Mouse (Mus musculus) hindbrain, embryonic 15.5 days (tissue): ENCODE measurements at regions not wholly inside any gene's neighbourhood (a gene's known extent, or its start where the extent isn't known, plus 50 kb on each side); places are given as distances from the start of the nearest gene placed in this dataset.

Source experiments
- ATAC-seq: fragments of 200-750 bp; cut with Nextera tagmentation; 2 replicates; pipeline ENCODE4 v1.8.0; 2017; ENCODE audit warnings: low read depth, moderate number of reproducible peaks, moderate TSS enrichment; ENCODE audit not compliant: low FRiP score
- H3K27ac ChIP-seq: fragments of 300-500 bp; sonication (generic); replicated peaks from 2 replicates; pipeline ENCODE4 v1.5.1; 2015; ENCODE audit warnings: mild to moderate bottlenecking, inconsistent platforms
- H3K27me3 ChIP-seq: fragments of 300-500 bp; sonication (generic); 2 replicates; pipeline ENCODE4 v1.6.1; 2015; ENCODE audit warnings: control low read depth, inconsistent platforms
- H3K36me3 ChIP-seq: fragments of 300-500 bp; sonication (generic); 2 replicates; pipeline ENCODE4 v1.6.1; 2015; ENCODE audit warnings: control low read depth, inconsistent platforms
- H3K4me1 ChIP-seq: fragments of 300-500 bp; sonication (generic); replicated peaks from 2 replicates; pipeline ENCODE4 v1.6.1; 2015; ENCODE audit warnings: control low read depth, inconsistent platforms
- H3K4me2 ChIP-seq: fragments of 300-500 bp; sonication (generic); 2 replicates; pipeline ENCODE4 v1.6.1; 2015; ENCODE audit warnings: moderate library complexity, mild to moderate bottlenecking, inconsistent platforms
- H3K4me3 ChIP-seq: fragments of 300-500 bp; sonication (generic); 2 replicates; pipeline ENCODE4 v1.5.1; 2015; ENCODE audit warnings: mild to moderate bottlenecking, inconsistent platforms
- H3K9ac ChIP-seq: fragments of 300-500 bp; sonication (generic); 2 replicates; pipeline ENCODE4 v1.6.1; 2015; ENCODE audit warnings: inconsistent platforms
- H3K9me3 ChIP-seq: fragments of 300-500 bp; sonication (generic); 2 replicates; pipeline ENCODE4 v1.6.1; 2016; ENCODE audit warnings: control low read depth, inconsistent platforms
- WGBS: fragments of 180-500 bp; shearing (Covaris S2); methylation state at CpG from one replicate; pipeline ENCODE4 v1.1.7; 2015; 5-methylcytosine and 5-hydroxymethylcytosine counted together

DNA sequence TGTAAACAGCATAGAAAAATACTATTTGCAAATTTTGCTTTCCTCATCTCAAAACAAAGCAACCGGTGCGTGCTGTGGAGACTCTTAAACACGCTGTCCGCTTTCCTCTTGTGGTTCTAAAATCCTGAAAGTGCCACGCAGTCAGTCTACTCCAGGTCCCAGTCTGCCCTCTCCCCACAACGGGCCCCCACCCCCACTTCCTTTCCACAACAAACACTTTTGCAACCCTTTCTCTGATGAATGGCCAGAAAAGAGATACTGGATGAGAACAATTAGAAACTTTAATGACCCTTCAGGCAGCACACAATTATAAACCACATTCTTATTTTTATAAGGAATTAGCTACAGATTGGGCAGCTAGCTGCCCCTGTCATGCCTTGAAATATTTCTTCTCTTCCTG lies 111.1 kb upstream of the Ubash3b start:
- Histone ChIP-seq H3K27me3 (no peaks in the 10 kb centered on the region), H3K4me2 (peak overlapping the region; percentile 72), H3K27ac (peak overlapping the region; percentile 94), H3K9me3 (no peaks in the 10 kb centered on the region), H3K4me3 (no peak overlapping the region), H3K4me1 (peaks cover 23% of the 10 kb centered on the region), H3K36me3 (no peaks in the 10 kb centered on the region), H3K9ac (no peak overlapping the region)
- 10% methylated on average over 6 of the region's 6 CpGs for WGBS
- ATAC-seq, result no peak

DNA sequence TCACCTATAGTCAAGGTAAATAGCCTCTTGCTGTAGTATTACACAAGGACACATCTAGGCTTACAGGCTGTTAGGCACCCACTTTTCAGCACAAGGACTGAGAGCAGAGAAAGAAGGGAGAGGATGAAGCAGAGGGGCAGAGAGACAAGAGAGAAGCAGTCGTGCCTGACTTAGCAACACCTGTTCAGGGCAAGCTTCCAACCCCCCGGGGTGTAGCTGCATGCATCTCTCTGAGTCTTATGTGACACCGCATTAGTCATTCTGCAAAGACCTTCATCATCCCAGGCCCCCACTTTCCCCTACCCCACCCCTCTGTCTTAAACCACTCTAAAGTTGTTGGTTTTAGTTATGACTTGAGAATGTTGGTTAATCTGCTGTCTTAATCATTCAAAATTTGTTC lies 106.6 kb upstream of the Ubash3b start:
- H3K4me2 ChIP-seq, result no peak overlapping the region
- H3K9ac ChIP-seq, result no peak overlapping the region
- no peak overlapping the region for H3K4me3 ChIP-seq
- no peaks in the 10 kb centered on the region for H3K9me3 ChIP-seq
- H3K36me3 ChIP-seq, result no peaks in the 10 kb centered on the region
- 36% methylated on average over 3 of the region's 3 CpGs for WGBS
- no peak overlapping the region for H3K27ac ChIP-seq
- no peak for ATAC-seq
- peaks cover 16% of the 10 kb centered on the region for H3K4me1 ChIP-seq
- H3K27me3 ChIP-seq, result no peaks in the 10 kb centered on the region

DNA sequence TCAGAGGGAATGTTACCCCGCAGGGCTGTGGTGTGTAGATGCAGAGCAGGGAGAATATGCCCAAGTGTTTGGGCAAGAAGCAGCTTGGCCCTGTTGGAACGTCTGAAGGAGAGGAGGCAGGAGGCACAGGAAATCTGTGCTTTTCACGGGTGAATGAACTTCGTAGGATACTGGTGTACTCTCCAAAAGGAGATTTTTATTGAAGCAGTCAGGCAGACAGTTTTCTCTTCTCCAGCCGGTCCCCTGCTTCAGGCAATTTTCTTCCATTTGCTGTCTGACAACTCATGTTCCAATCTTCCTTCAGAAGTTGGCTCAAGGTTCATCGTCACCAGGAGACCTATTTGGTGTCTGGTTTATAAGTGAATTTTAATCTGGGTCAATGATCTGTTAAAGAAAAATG lies 103.0 kb upstream of the Ubash3b start:
- WGBS, result 33% methylated on average over 6 of the region's 6 CpGs
- Histone ChIP-seq H3K9ac (no peak overlapping the region), H3K36me3 (no peaks in the 10 kb centered on the region), H3K27me3 (no peaks in the 10 kb centered on the region), H3K27ac (peak overlapping the region; percentile 56), H3K4me2 (no peak overlapping the region), H3K4me1 (peaks cover 10% of the 10 kb centered on the region; the same call in 1 of the 2 replicates), H3K9me3 (no peaks in the 10 kb centered on the region), H3K4me3 (no peak overlapping the region)
- ATAC-seq, result peak; percentile 38; the same call in 1 of the 2 replicates

- Histone ChIP-seq H3K27me3 (no peaks in the 10 kb centered on the region), H3K9me3 (no peaks in the 10 kb centered on the region), H3K4me3 (no peak overlapping the region), H3K9ac (no peak overlapping the region), H3K4me2 (no peak overlapping the region), H3K4me1 (no peaks in the 10 kb centered on the region), H3K36me3 (no peaks in the 10 kb centered on the region), H3K27ac (no peak overlapping the region)
- WGBS, result 88% methylated on average over 1 of the region's 1 CpGs
- ATAC-seq, result no peak
Measured at GRCm38 (mm10) chr9:41257244-41257643, 95.7 kb upstream of the Ubash3b start.

- H3K9ac ChIP-seq, result no peak overlapping the region
- WGBS, result 87% methylated on average over 7 of the region's 7 CpGs
Measured at GRCm38 (mm10) chr9:41242372-41242771, 80.9 kb upstream of the Ubash3b start.

DNA sequence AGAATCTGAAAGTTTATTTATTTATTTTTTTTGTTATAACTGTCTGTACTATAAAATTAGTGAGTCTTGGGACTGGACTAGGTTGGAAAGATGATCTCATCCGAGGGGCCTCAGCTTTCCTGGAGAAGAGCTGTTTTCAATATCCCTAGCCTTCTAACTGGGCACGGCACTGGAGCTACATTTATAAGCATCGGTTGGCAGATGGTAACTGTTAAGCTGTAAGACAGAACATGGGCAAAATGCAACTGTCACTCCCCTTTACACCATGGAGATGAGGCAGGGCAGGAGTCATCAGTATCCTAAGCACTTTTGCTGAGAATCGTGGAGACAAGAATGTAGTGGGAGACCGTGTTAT lies 77.6 kb upstream of the Ubash3b start:
- Histone ChIP-seq H3K27ac (0 out of 2 replicates have a peak overlapping the region, but pooled peaks have one; percentile 37), H3K9me3 (no peaks in the 10 kb centered on the region), H3K27me3 (no peaks in the 10 kb centered on the region), H3K4me1 (0 out of 2 replicates have a peak, but pooled peaks cover 6% of the 10 kb centered on the region), H3K4me3 (no peak overlapping the region), H3K36me3 (no peaks in the 10 kb centered on the region), H3K4me2 (no peak overlapping the region), H3K9ac (no peak overlapping the region)
- ATAC-seq, result 0 out of 2 replicates have a peak, but pooled peaks have one; percentile 27
- 64% methylated on average over 5 of the region's 5 CpGs for WGBS

More at GRCm38 (mm10) chr9:41242372-41242771, 80.9 kb upstream of the Ubash3b start:
- H3K9me3 ChIP-seq, result no peaks in the 10 kb centered on the region
- H3K27me3 ChIP-seq, result no peaks in the 10 kb centered on the region
- no peaks in the 10 kb centered on the region for H3K36me3 ChIP-seq
- no peak overlapping the region for H3K4me3 ChIP-seq
- H3K27ac ChIP-seq, result no peak overlapping the region
- no peak for ATAC-seq
- H3K4me2 ChIP-seq, result no peak overlapping the region
- H3K4me1 ChIP-seq, result 0 out of 2 replicates have a peak, but pooled peaks cover 6% of the 10 kb centered on the region

DNA sequence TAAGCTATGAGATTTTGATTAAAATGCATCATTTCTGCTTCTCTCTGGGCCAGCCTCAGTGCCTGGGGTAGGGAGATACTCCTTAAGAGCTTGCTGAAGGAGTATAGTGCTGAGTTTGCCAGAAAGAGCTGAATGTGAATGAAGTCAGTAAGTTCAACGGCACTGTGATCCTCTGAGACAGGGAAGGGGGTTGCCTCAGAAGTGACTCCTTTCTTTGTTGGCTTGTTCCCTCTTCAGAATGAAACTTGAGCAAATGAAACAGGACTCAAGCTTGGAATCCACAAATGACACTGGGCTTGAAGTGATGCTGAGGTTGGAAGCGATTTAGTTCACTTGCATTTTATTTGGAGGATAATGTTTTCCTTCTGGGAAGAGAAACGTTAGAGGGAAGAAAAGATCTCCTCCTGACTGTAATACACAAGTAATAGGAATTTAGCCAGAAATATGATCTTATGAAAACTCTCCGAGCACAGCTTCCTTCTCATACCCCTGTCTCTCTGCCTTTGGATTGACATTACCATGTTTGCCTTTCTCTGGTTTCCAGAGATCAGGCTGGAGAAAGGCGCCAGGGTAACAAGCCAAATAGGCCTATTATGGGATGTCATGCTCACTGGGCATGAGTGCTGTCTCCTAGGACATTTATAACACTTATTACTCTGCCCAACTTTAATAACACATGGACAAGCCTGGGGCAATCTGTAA lies 77.0 kb upstream of the Ubash3b start:
- Histone ChIP-seq H3K9ac (no peak overlapping the region), H3K4me1 (0 out of 2 replicates have a peak, but pooled peaks cover 6% of the 10 kb centered on the region), H3K4me3 (no peak overlapping the region), H3K27me3 (no peaks in the 10 kb centered on the region), H3K36me3 (no peaks in the 10 kb centered on the region), H3K4me2 (no peak overlapping the region), H3K9me3 (no peaks in the 10 kb centered on the region), H3K27ac (peak overlapping the region; percentile 16)
- ATAC-seq, result 0 out of 2 replicates have a peak, but pooled peaks have one; percentile 8
- 58% methylated on average over 5 of the region's 5 CpGs for WGBS

DNA sequence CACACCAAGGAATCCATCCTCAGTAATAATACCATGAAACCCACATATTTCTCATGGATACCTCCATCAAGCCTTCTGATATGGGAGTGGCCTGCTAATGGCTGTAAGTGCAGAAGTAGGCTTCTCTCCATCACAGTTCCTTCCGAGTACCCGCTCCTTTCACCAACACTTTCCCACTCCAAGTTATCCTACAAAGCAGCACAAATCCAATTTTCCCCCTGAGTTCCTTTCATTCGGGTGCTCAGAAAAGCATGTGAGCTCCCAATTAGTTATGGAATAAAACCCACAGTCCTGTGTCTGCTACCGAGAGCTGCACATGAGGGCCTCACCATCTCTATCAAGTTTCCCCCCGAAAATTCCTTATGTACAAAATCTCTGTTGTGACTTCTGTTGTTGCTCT lies 75.8 kb upstream of the Ubash3b start:
- WGBS, result 56% methylated on average over 5 of the region's 5 CpGs
- no peak for ATAC-seq
- no peak overlapping the region for H3K27ac ChIP-seq
- H3K27me3 ChIP-seq, result no peaks in the 10 kb centered on the region
- no peak overlapping the region for H3K4me3 ChIP-seq
- H3K36me3 ChIP-seq, result no peaks in the 10 kb centered on the region
- H3K9me3 ChIP-seq, result no peaks in the 10 kb centered on the region
- 0 out of 2 replicates have a peak, but pooled peaks cover 6% of the 10 kb centered on the region for H3K4me1 ChIP-seq
- H3K4me2 ChIP-seq, result no peak overlapping the region
- no peak overlapping the region for H3K9ac ChIP-seq

- Histone ChIP-seq H3K9me3 (no peaks in the 10 kb centered on the region), H3K27me3 (no peaks in the 10 kb centered on the region), H3K9ac (peak overlapping the region; percentile 58), H3K27ac (peak overlapping the region; percentile 90), H3K4me2 (peak overlapping the region; percentile 61), H3K4me1 (peaks cover 26% of the 10 kb centered on the region), H3K4me3 (peak overlapping the region; percentile 35), H3K36me3 (no peaks in the 10 kb centered on the region)
- WGBS, result 5% methylated on average over 5 of the region's 5 CpGs
- ATAC-seq, result no peak; the same call in 1 of the 2 replicates
Measured at GRCm38 (mm10) chr9:41229225-41229582, 67.7 kb upstream of the Ubash3b start.

GRCm38 (mm10) chr9:41228425-41229224 lies 67.1 kb upstream of the Ubash3b start:
- 5% methylated on average over 29 of the region's 29 CpGs for WGBS
- peak; percentile 92 for ATAC-seq
- Histone ChIP-seq H3K4me3 (peak overlapping the region; percentile 35), H3K9ac (peak overlapping the region; percentile 58), H3K9me3 (no peaks in the 10 kb centered on the region), H3K27ac (peak overlapping the region; percentile 90), H3K4me1 (peaks cover 26% of the 10 kb centered on the region), H3K4me2 (peak overlapping the region; percentile 61), H3K36me3 (no peaks in the 10 kb centered on the region), H3K27me3 (no peaks in the 10 kb centered on the region)

DNA sequence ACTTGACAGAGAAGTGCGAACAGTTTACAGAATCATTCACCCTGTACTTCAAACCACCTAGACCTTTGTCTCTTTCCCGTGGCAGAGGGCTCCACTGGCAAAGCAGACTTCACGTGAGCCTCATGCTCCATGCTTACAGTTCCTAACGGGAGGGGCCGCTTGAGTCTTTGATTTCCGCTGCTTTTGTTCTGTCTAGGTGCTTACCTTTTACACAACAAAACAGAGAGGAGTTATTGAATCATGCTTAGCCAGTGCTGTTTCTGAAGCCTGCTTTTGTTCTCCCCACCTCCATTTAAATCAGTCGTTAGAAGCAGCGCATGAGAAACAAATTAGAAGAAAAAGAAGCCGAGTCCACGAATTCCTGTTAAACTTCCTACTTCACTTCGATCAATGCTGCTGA lies 61.9 kb upstream of the Ubash3b start:
- no peak overlapping the region for H3K4me3 ChIP-seq
- no peaks in the 10 kb centered on the region for H3K27me3 ChIP-seq
- H3K36me3 ChIP-seq, result no peaks in the 10 kb centered on the region
- H3K4me1 ChIP-seq, result peaks cover 6% of the 10 kb centered on the region
- no peak overlapping the region for H3K4me2 ChIP-seq
- no peak overlapping the region for H3K27ac ChIP-seq
- no peaks in the 10 kb centered on the region for H3K9me3 ChIP-seq
- ATAC-seq, result no peak
- H3K9ac ChIP-seq, result no peak overlapping the region
- 62% methylated on average over 11 of the region's 11 CpGs for WGBS

- no peak overlapping the region for H3K4me3 ChIP-seq
- 94% methylated on average over 16 of the region's 16 CpGs for WGBS
- no peak for ATAC-seq
Measured at GRCm38 (mm10) chr9:41222346-41223015, 61.0 kb upstream of the Ubash3b start.

More at GRCm38 (mm10) chr9:41222346-41223015, 61.0 kb upstream of the Ubash3b start:
- H3K27me3 ChIP-seq, result no peaks in the 10 kb centered on the region
- H3K4me1 ChIP-seq, result no peaks in the 10 kb centered on the region
- H3K36me3 ChIP-seq, result no peaks in the 10 kb centered on the region
- no peak overlapping the region for H3K4me2 ChIP-seq
- H3K9me3 ChIP-seq, result no peaks in the 10 kb centered on the region
- H3K9ac ChIP-seq, result no peak overlapping the region
- H3K27ac ChIP-seq, result no peak overlapping the region
